Mouse (Mus musculus) MEL (cell line): ENCODE results near the gene Lsp1. TPM values are rescaled to one million over a fixed set of nuclear protein-coding genes. Genes with fewer than 3 reads are reported as not detected.

Experiments used
- DNase-seq: peaks from one replicate; pipeline ENCODE4 v3.0.0; 2011; ENCODE audit warnings: low read depth, low spot score
- H3K27ac ChIP-seq: 2 replicates; pipeline ENCODE4 v1.5.1; 2012; ENCODE audit warnings: low read depth, mild to moderate bottlenecking, control low read depth, low read length, moderate library complexity; ENCODE audit not compliant: control insufficient read depth
- H3K27me3 ChIP-seq, 2 experiments: fragments of 150-350 bp in 1 of 2; sonication (generic) in 1 of 2; 2 replicates each; pipeline ENCODE4 v1.6.1; 2012; ENCODE audit warnings: low read length in 2 of 2, mild to moderate bottlenecking in 2 of 2, improper control_type of control experiment in 1 of 2, moderate library complexity in 1 of 2; ENCODE audit not compliant: insufficient read depth in 2 of 2, control insufficient read depth in 1 of 2
- H3K36me3 ChIP-seq, 2 experiments: 2 replicates each; pipeline ENCODE4 v1.6.1; 2012 to 2014; ENCODE audit warnings: low read length in 2 of 2, improper control_type of control experiment in 1 of 2, inconsistent platforms in 1 of 2, mild to moderate bottlenecking in 1 of 2; ENCODE audit not compliant: insufficient read depth in 2 of 2, control insufficient read depth in 1 of 2
- H3K4me1 ChIP-seq, 2 experiments: fragments of 150-350 bp in 1 of 2; sonication (generic) in 1 of 2; 2 replicates each; pipeline ENCODE4 v1.6.1; 2012; ENCODE audit warnings: low read length in 2 of 2, improper control_type of control experiment in 1 of 2, mild to moderate bottlenecking in 1 of 2; ENCODE audit not compliant: insufficient read depth in 2 of 2, control insufficient read depth in 1 of 2
- H3K4me3 ChIP-seq, 2 experiments: fragments of 150-350 bp in 1 of 2; sonication (generic) in 1 of 2; 2 replicates each; pipeline ENCODE4 v1.5.1; 2012; ENCODE audit warnings: low read depth in 2 of 2, low read length in 2 of 2, mild to moderate bottlenecking in 2 of 2, moderate library complexity in 2 of 2, control low read depth in 1 of 2, improper control_type of control experiment in 1 of 2; ENCODE audit not compliant: control insufficient read depth in 1 of 2, insufficient read depth in 1 of 2
- H3K79me2 ChIP-seq: 2 replicates; pipeline ENCODE4 v1.6.1; 2012; ENCODE audit warnings: mild to moderate bottlenecking, low read length, moderate library complexity; ENCODE audit not compliant: control insufficient read depth, poor library complexity, insufficient read depth
- H3K9ac ChIP-seq: 2 replicates; pipeline ENCODE4 v1.6.1; 2012; ENCODE audit warnings: low read depth, mild to moderate bottlenecking, control low read depth, low read length, moderate library complexity; ENCODE audit not compliant: control insufficient read depth, poor library complexity, severe bottlenecking
- H3K9me3 ChIP-seq: fragments of 150-350 bp; sonication (generic); replicated peaks from 2 replicates; pipeline ENCODE4 v1.6.1; 2012; ENCODE audit warnings: mild to moderate bottlenecking, low read length, improper control_type of control experiment, moderate library complexity; ENCODE audit not compliant: insufficient read depth
- CHD1 ChIP-seq: IDR thresholded peaks from 2 replicates; pipeline ENCODE4 v1.6.1; 2012; ENCODE audit warnings: low read depth, mild to moderate bottlenecking, inconsistent platforms, low read length, improper control_type of control experiment
- E2F4 ChIP-seq: IDR thresholded peaks from 2 replicates; pipeline ENCODE4 v1.6.1; 2011; ENCODE audit warnings: low read depth, low read length, improper control_type of control experiment, borderline replicate concordance
- ELF1 ChIP-seq: IDR thresholded peaks from 2 replicates; pipeline ENCODE4 v1.6.1; 2014; ENCODE audit warnings: low read depth, mild to moderate bottlenecking, inconsistent platforms, low read length, improper control_type of control experiment, moderate library complexity
- EP300 ChIP-seq, 2 experiments: IDR thresholded peaks; 2 replicates each; pipeline ENCODE4 v1.6.1; 2011; ENCODE audit warnings: improper control_type of control experiment in 2 of 2, low read length in 2 of 2, low read depth in 1 of 2, mild to moderate bottlenecking in 1 of 2
- ETS1 ChIP-seq: IDR thresholded peaks from 2 replicates; pipeline ENCODE4 v1.6.1; 2012; ENCODE audit warnings: low read depth, mild to moderate bottlenecking, inconsistent platforms, low read length, improper control_type of control experiment, moderate library complexity
- GABPA ChIP-seq: IDR thresholded peaks from 2 replicates; pipeline ENCODE4 v1.6.1; 2012; ENCODE audit warnings: low read depth, mild to moderate bottlenecking, inconsistent platforms, low read length, improper control_type of control experiment, moderate library complexity
- HCFC1 ChIP-seq: IDR thresholded peaks from 2 replicates; pipeline ENCODE4 v1.6.1; 2012; ENCODE audit warnings: low read depth, mild to moderate bottlenecking, inconsistent platforms, low read length, improper control_type of control experiment, moderate library complexity
- JUND ChIP-seq: IDR thresholded peaks from 2 replicates; pipeline ENCODE4 v1.6.1; 2011; ENCODE audit warnings: low read depth, mild to moderate bottlenecking, improper control_type of control experiment, low read length
- MAX ChIP-seq: IDR thresholded peaks from 2 replicates; pipeline ENCODE4 v1.6.1; 2011; ENCODE audit warnings: low read length, improper control_type of control experiment
- MAZ ChIP-seq: IDR thresholded peaks from 2 replicates; pipeline ENCODE4 v1.6.1; 2012; ENCODE audit warnings: low read depth, mild to moderate bottlenecking, inconsistent platforms, low read length, improper control_type of control experiment
- MEF2A ChIP-seq: IDR thresholded peaks from 2 replicates; pipeline ENCODE4 v1.6.1; 2014; ENCODE audit warnings: low read depth, mild to moderate bottlenecking, inconsistent platforms, low read length, improper control_type of control experiment; ENCODE audit not compliant: poor library complexity, insufficient replicate concordance, severe bottlenecking; ENCODE audit errors: extremely low read depth
- MYB ChIP-seq: IDR thresholded peaks from 2 replicates; pipeline ENCODE4 v1.6.1; 2011; ENCODE audit warnings: mild to moderate bottlenecking, low read depth, low read length, improper control_type of control experiment
- MYC ChIP-seq: IDR thresholded peaks from 2 replicates; pipeline ENCODE4 v1.6.1; 2011; ENCODE audit warnings: low read depth, mild to moderate bottlenecking, low read length, improper control_type of control experiment, moderate library complexity
- POLR2AphosphoS5 ChIP-seq: IDR thresholded peaks from 2 replicates; pipeline ENCODE4 v1.6.1; 2012; ENCODE audit warnings: low read depth, borderline replicate concordance, mild to moderate bottlenecking, inconsistent platforms, low read length, moderate library complexity, mixed read lengths
- RCOR1 ChIP-seq: IDR thresholded peaks from 2 replicates; pipeline ENCODE4 v1.6.1; 2012; ENCODE audit warnings: low read depth, mild to moderate bottlenecking, inconsistent platforms, low read length, improper control_type of control experiment
- SMC3 ChIP-seq: IDR thresholded peaks from 2 replicates; pipeline ENCODE4 v1.6.1; 2011; ENCODE audit warnings: low read depth, low read length, improper control_type of control experiment
- TAL1 ChIP-seq: IDR thresholded peaks from 2 replicates; pipeline ENCODE4 v1.6.1; 2012; ENCODE audit warnings: mild to moderate bottlenecking, inconsistent platforms, low read length, moderate library complexity, mixed read lengths
- TBP ChIP-seq: IDR thresholded peaks from 2 replicates; pipeline ENCODE4 v1.8.0; 2011; ENCODE audit warnings: low read depth, low read length, improper control_type of control experiment
- UBTF ChIP-seq: IDR thresholded peaks from 2 replicates; pipeline ENCODE4 v1.6.1; 2012; ENCODE audit warnings: low read depth, mild to moderate bottlenecking, inconsistent platforms, low read length, improper control_type of control experiment, moderate library complexity, borderline replicate concordance; ENCODE audit not compliant: insufficient read depth
- USF1 ChIP-seq: IDR thresholded peaks from 2 replicates; pipeline ENCODE4 v1.6.1; 2014; ENCODE audit warnings: low read depth, mild to moderate bottlenecking, inconsistent platforms, low read length, improper control_type of control experiment, moderate library complexity
- ZC3H11A ChIP-seq: IDR thresholded peaks from 2 replicates; pipeline ENCODE4 v1.6.1; 2012; ENCODE audit warnings: low read depth, mild to moderate bottlenecking, inconsistent platforms, low read length, improper control_type of control experiment
- ZMIZ1 ChIP-seq: IDR thresholded peaks from 2 replicates; pipeline ENCODE4 v1.6.1; 2012; ENCODE audit warnings: low read depth, mild to moderate bottlenecking, inconsistent platforms, low read length, improper control_type of control experiment, moderate library complexity
- ZNF384 ChIP-seq: IDR thresholded peaks from 2 replicates; pipeline ENCODE4 v1.6.1; 2012; ENCODE audit warnings: low read depth, mild to moderate bottlenecking, inconsistent platforms, low read length, improper control_type of control experiment
- polyA plus RNA-seq, 2 experiments: library from polyadenylated mRNA; stranded (reverse) in 1 of 2; unstranded in 1 of 2; fragments of >175 nt in 1 of 2; fragments of >200 nt in 1 of 2; gene quantifications; 2 replicates each; pipeline versions ENCODE4 v1.2.1 to v1.2.4; 2012; ENCODE audit warnings: low replicate concordance in 2 of 2, low read depth in 1 of 2; ENCODE audit not compliant: insufficient read length in 2 of 2, insufficient read depth in 1 of 2, missing spikeins in 1 of 2
- total RNA-seq: library from RNA; depleted of rRNA; stranded (reverse); fragments of 300-350 nt; gene quantifications from 2 replicates; pipeline ENCODE4 v1.2.3, GENCODE M21; 2012

Gene Lsp1
- total and polyA plus RNA-seq, 3 experiments: not detected

DNA sequence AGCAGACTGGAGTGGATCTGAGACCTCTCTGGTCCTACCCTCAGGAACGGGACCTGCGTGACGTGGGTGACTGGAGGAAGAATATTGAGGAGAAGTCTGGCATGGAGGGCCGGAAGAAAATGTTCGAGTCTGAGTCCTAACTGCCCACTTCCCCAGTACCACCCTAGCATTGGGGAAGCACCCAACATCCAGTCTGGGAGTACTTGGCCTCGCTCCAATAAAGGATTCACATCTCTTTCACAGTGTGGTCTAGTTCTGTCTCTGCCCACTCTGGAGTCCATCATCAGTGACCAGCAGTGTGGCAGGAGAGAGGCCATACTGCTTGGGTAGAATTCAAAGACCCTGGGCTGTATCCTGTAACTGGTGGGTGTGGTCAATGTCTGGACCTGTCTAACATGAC, 16.4 kb upstream of the Lsp1 start:
- Histone ChIP-seq H3K4me3 (no peak overlapping the region), H3K27me3 (peaks cover 0 to 1% of the 10 kb centered on the region in 2 experiments; a peak in 1 of 4 replicates)
- no peak for TF ChIP-seq EP300 (IDR thresholded peaks at IDR 0.05; ENCODE audit: low read depth in 1 of 2, low read length in 2 of 2)
- TF ChIP-seq JUND: no peak
- no peak for TF ChIP-seq POLR2AphosphoS5
- TF ChIP-seq ETS1: no peak
- no peak for TF ChIP-seq HCFC1
- TF ChIP-seq USF1: no peak
- no peak for TF ChIP-seq SMC3
- TF ChIP-seq MYB: no peak
- no peak for TF ChIP-seq MAZ
- no peak for TF ChIP-seq ZMIZ1
- no peak for TF ChIP-seq GABPA
- TF ChIP-seq MYC: no peak
- TF ChIP-seq E2F4: no peak
- no peak for TF ChIP-seq MEF2A
- TF ChIP-seq TBP: no peak
- no peak for TF ChIP-seq RCOR1

DNA sequence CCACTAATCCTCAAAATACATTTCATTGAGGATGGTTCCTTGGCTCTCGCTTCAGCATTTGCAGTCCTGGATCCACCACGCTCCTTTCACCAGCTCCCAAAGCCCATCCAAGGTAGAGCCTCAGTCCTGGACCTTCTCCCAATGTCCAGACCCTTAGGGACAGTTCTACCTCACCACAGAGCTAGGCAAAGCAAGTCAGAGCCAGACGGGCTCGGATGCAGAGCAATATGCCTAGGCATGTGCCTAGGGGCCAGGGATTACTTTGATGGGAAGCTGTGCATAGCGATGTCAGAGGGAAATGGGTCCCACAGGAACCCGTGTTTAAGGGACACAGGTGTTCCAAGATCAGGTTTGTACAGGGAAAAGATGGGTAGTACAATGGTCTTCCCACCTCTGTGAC, 15.3 kb upstream of the Lsp1 start:
- 0 out of 4 replicates have a peak, but pooled peaks cover 0 to 2% of the 10 kb centered on the region in 2 experiments for H3K36me3 ChIP-seq
- peaks cover 0 to 2% of the 10 kb centered on the region in 2 experiments; a peak in 1 of 4 replicates for H3K27me3 ChIP-seq
- TF ChIP-seq ZMIZ1: no peak
- TF ChIP-seq JUND: no peak
- no peak for TF ChIP-seq ELF1
- no peak for TF ChIP-seq SMC3
- TF ChIP-seq ZNF384: no peak
- TF ChIP-seq MYB: no peak
- no peak for TF ChIP-seq ZC3H11A
- no peak for TF ChIP-seq RCOR1
- no peak for TF ChIP-seq HCFC1
- TF ChIP-seq MAX: no peak
- TF ChIP-seq E2F4: no peak
- no peak for TF ChIP-seq TAL1
- no peak for TF ChIP-seq CHD1
- no peak for TF ChIP-seq MYC
- no peak for TF ChIP-seq TBP
- no peak for TF ChIP-seq UBTF
- no peak for TF ChIP-seq MEF2A
- TF ChIP-seq, all 39 proteins: peak for 0
- Histone ChIP-seq H3K27ac (no peak overlapping the region), H3K79me2 (no peaks in the 10 kb centered on the region), H3K9ac (no peak overlapping the region), H3K4me3 (no peak overlapping the region), H3K9me3 (no peaks in the 10 kb centered on the region), H3K4me1 (peaks cover 0 to 3% of the 10 kb centered on the region in 2 experiments; a peak in 2 of 4 replicates)
- DNase-seq: no peak

More for the DNA sequence above, 16.4 kb upstream of the Lsp1 start:
- Histone ChIP-seq H3K9me3 (no peaks in the 10 kb centered on the region), H3K36me3 (0 out of 4 replicates have a peak, but pooled peaks cover 0 to 2% of the 10 kb centered on the region in 2 experiments), H3K4me1 (peaks cover 0 to 3% of the 10 kb centered on the region in 2 experiments; a peak in 2 of 4 replicates), H3K9ac (no peak overlapping the region), H3K27ac (no peak overlapping the region), H3K79me2 (no peaks in the 10 kb centered on the region)
- no peak for DNase-seq
